Mouse (Mus musculus) forebrain, embryonic 12.5 days (tissue): ENCODE measurements around the gene AI597479. TPM values are rescaled to one million over a fixed set of nuclear protein-coding genes. Genes with fewer than 3 reads are reported as not detected.
A peak's percentile ranks its signal among the peaks of the same experiment; 100 is the strongest.
"Not testable (repeated sequence)": the region's sequence is repeated elsewhere in the genome, so short reads cannot be mapped to it uniquely, and the experiment has no call there.

Experiments used
- ATAC-seq: fragments of 200-750 bp; cut with Nextera tagmentation; 2 replicates; pipeline ENCODE4 v1.8.0; 2017; ENCODE audit warnings: moderate TSS enrichment; ENCODE audit not compliant: low FRiP score
- H3K27ac ChIP-seq: fragments of 300-500 bp; sonication (generic); 2 replicates; pipeline ENCODE4 v1.5.1; 2016; ENCODE audit warnings: mild to moderate bottlenecking
- H3K27me3 ChIP-seq: fragments of 300-500 bp; sonication (generic); 2 replicates; pipeline ENCODE4 v1.6.1; 2016; ENCODE audit warnings: mild to moderate bottlenecking
- H3K36me3 ChIP-seq: fragments of 300-500 bp; sonication (generic); replicated peaks from 2 replicates; pipeline ENCODE4 v1.6.1; 2016; ENCODE audit warnings: mild to moderate bottlenecking
- H3K4me1 ChIP-seq: fragments of 300-500 bp; sonication (generic); 2 replicates; pipeline ENCODE4 v1.6.1; 2016
- H3K4me2 ChIP-seq: fragments of 300-500 bp; sonication (generic); 2 replicates; pipeline ENCODE4 v1.6.1; 2016; ENCODE audit warnings: mild to moderate bottlenecking, moderate library complexity
- H3K4me3 ChIP-seq: fragments of 300-500 bp; sonication (generic); replicated peaks from 2 replicates; pipeline ENCODE4 v1.5.1; 2016; ENCODE audit warnings: mild to moderate bottlenecking
- H3K9ac ChIP-seq: fragments of 300-500 bp; sonication (generic); 2 replicates; pipeline ENCODE4 v1.6.1; 2016; ENCODE audit warnings: mild to moderate bottlenecking
- H3K9me3 ChIP-seq: fragments of 300-500 bp; sonication (generic); 2 replicates; pipeline ENCODE4 v1.6.1; 2016
- WGBS: fragments of 180-500 bp; shearing (Covaris S2); methylation state at CpG from one replicate; pipeline ENCODE4 v1.1.7; 2016; 5-methylcytosine and 5-hydroxymethylcytosine counted together
- polyA plus RNA-seq: library from polyadenylated mRNA; unstranded; fragments of >200 nt; fragmentation: Nextera tagmentation; extraction: Ambion mirVana; gene quantifications from 2 replicates; pipeline ENCODE4 v1.2.1, GENCODE M21; 2016

Gene AI597479
- polyA plus RNA-seq, 1 experiment from 2014 or later: 42.9 TPM

GRCm38 (mm10) chr1:43130219-43130981 is 31.9 kb downstream of the AI597479 start:
- Histone ChIP-seq H3K9ac (no peak overlapping the region), H3K27ac (no peak overlapping the region), H3K4me2 (no peak overlapping the region), H3K9me3 (no peaks in the 10 kb centered on the region), H3K4me3 (no peak overlapping the region), H3K36me3 (no peaks in the 10 kb centered on the region), H3K27me3 (no peaks in the 10 kb centered on the region), H3K4me1 (no peaks in the 10 kb centered on the region)
- no peak for ATAC-seq
- 78% methylated on average over 5 of the region's 5 CpGs for WGBS

- Histone ChIP-seq H3K27me3 (no peaks in the 10 kb centered on the region), H3K36me3 (no peaks in the 10 kb centered on the region), H3K4me1 (no peaks in the 10 kb centered on the region), H3K4me3 (no peak overlapping the region), H3K27ac (no peak overlapping the region), H3K4me2 (no peak overlapping the region), H3K9ac (no peak overlapping the region), H3K9me3 (no peaks in the 10 kb centered on the region)
- WGBS: 93% methylated on average over 9 of the region's 9 CpGs
- ATAC-seq: no peak
Measured at GRCm38 (mm10) chr1:43131591-43131990, 33.1 kb downstream of the AI597479 start.

GRCm38 (mm10) chr1:43136488-43137029 is 38.0 kb downstream of the AI597479 start:
- ATAC-seq, H3K27me3 ChIP-seq, H3K9ac ChIP-seq, H3K27ac ChIP-seq, H3K4me1 ChIP-seq, H3K36me3 ChIP-seq, H3K4me2 ChIP-seq, H3K9me3 ChIP-seq, H3K4me3 ChIP-seq: not testable (repeated sequence)
- 76% methylated on average over 2 of the region's 2 CpGs for WGBS

- ATAC-seq: no peak
- Histone ChIP-seq H3K9ac (no peak overlapping the region), H3K36me3 (no peaks in the 10 kb centered on the region), H3K4me3 (no peak overlapping the region), H3K27me3 (no peaks in the 10 kb centered on the region), H3K4me2 (no peak overlapping the region), H3K4me1 (no peaks in the 10 kb centered on the region), H3K27ac (no peak overlapping the region), H3K9me3 (no peaks in the 10 kb centered on the region)
- WGBS: 87% methylated on average over 5 of the region's 5 CpGs
Measured at GRCm38 (mm10) chr1:43137334-43137733, 38.8 kb downstream of the AI597479 start.

GRCm38 (mm10) chr1:43138268-43138812 is 39.8 kb downstream of the AI597479 start:
- Histone ChIP-seq H3K9me3 (no peaks in the 10 kb centered on the region), H3K4me2 (no peak overlapping the region), H3K27ac (no peak overlapping the region), H3K9ac (no peak overlapping the region), H3K27me3 (no peaks in the 10 kb centered on the region), H3K36me3 (no peaks in the 10 kb centered on the region), H3K4me1 (no peaks in the 10 kb centered on the region), H3K4me3 (no peak overlapping the region)
- WGBS: 82% methylated on average over 15 of the region's 15 CpGs
- ATAC-seq: no peak

GRCm38 (mm10) chr1:43139587-43140266 is 41.2 kb downstream of the AI597479 start:
- WGBS: 52% methylated on average over 8 of the region's 8 CpGs
- no peak overlapping the region for H3K27ac ChIP-seq
- no peak overlapping the region for H3K4me2 ChIP-seq
- H3K9me3 ChIP-seq: no peaks in the 10 kb centered on the region
- no peaks in the 10 kb centered on the region for H3K36me3 ChIP-seq
- no peak overlapping the region for H3K4me3 ChIP-seq
- H3K4me1 ChIP-seq: no peaks in the 10 kb centered on the region
- peak; percentile 82 for ATAC-seq
- H3K9ac ChIP-seq: no peak overlapping the region
- H3K27me3 ChIP-seq: no peaks in the 10 kb centered on the region

GRCm38 (mm10) chr1:43141555-43141961 is 43.0 kb downstream of the AI597479 start:
- WGBS: 88% methylated on average over 11 of the region's 11 CpGs
- Histone ChIP-seq H3K27me3 (no peaks in the 10 kb centered on the region), H3K9ac (no peak overlapping the region)

GRCm38 (mm10) chr1:43142849-43143248 is 44.3 kb downstream of the AI597479 start:
- 77% methylated on average over 6 of the region's 6 CpGs for WGBS
- H3K27ac ChIP-seq: no peak overlapping the region
- ATAC-seq: no peak
- H3K4me1 ChIP-seq: no peaks in the 10 kb centered on the region
- no peak overlapping the region for H3K9ac ChIP-seq
- no peaks in the 10 kb centered on the region for H3K36me3 ChIP-seq
- no peak overlapping the region for H3K4me3 ChIP-seq
- H3K9me3 ChIP-seq: no peaks in the 10 kb centered on the region
- no peak overlapping the region for H3K4me2 ChIP-seq
- H3K27me3 ChIP-seq: no peaks in the 10 kb centered on the region

More at GRCm38 (mm10) chr1:43141555-43141961, 43.0 kb downstream of the AI597479 start:
- H3K4me1 ChIP-seq: no peaks in the 10 kb centered on the region
- no peak overlapping the region for H3K27ac ChIP-seq
- H3K9me3 ChIP-seq: no peaks in the 10 kb centered on the region
- no peaks in the 10 kb centered on the region for H3K36me3 ChIP-seq
- ATAC-seq: no peak
- H3K4me3 ChIP-seq: no peak overlapping the region
- no peak overlapping the region for H3K4me2 ChIP-seq

GRCm38 (mm10) chr1:43143284-43143683 is 44.8 kb downstream of the AI597479 start:
- ATAC-seq: no peak
- Histone ChIP-seq H3K9ac (no peak overlapping the region), H3K27ac (no peak overlapping the region), H3K4me3 (no peak overlapping the region), H3K9me3 (no peaks in the 10 kb centered on the region), H3K36me3 (no peaks in the 10 kb centered on the region), H3K27me3 (no peaks in the 10 kb centered on the region), H3K4me2 (no peak overlapping the region), H3K4me1 (no peaks in the 10 kb centered on the region)
- 83% methylated on average over 4 of the region's 4 CpGs for WGBS

- Histone ChIP-seq H3K27ac (no peak overlapping the region), H3K27me3 (no peaks in the 10 kb centered on the region), H3K4me3 (no peak overlapping the region), H3K4me1 (no peaks in the 10 kb centered on the region), H3K9me3 (no peaks in the 10 kb centered on the region), H3K9ac (no peak overlapping the region), H3K36me3 (no peaks in the 10 kb centered on the region), H3K4me2 (no peak overlapping the region)
- no peak for ATAC-seq
- WGBS: 90% methylated on average over 4 of the region's 4 CpGs
Measured at GRCm38 (mm10) chr1:43143791-43144190, 45.3 kb downstream of the AI597479 start.

- Histone ChIP-seq H3K9me3 (no peaks in the 10 kb centered on the region), H3K36me3 (no peaks in the 10 kb centered on the region), H3K4me2 (no peak overlapping the region), H3K4me1 (no peaks in the 10 kb centered on the region), H3K27ac (no peak overlapping the region), H3K4me3 (no peak overlapping the region), H3K27me3 (no peaks in the 10 kb centered on the region), H3K9ac (no peak overlapping the region)
- 89% methylated on average over 8 of the region's 8 CpGs for WGBS
- no peak for ATAC-seq
Measured at GRCm38 (mm10) chr1:43144338-43144906, 45.9 kb downstream of the AI597479 start.

- Histone ChIP-seq H3K27me3 (no peaks in the 10 kb centered on the region), H3K36me3 (no peaks in the 10 kb centered on the region), H3K4me3 (no peak overlapping the region), H3K4me1 (no peaks in the 10 kb centered on the region), H3K9ac (no peak overlapping the region), H3K4me2 (no peak overlapping the region), H3K9me3 (no peaks in the 10 kb centered on the region), H3K27ac (no peak overlapping the region)
- no peak for ATAC-seq
- 90% methylated on average over 6 of the region's 6 CpGs for WGBS
Measured at GRCm38 (mm10) chr1:43145388-43145787, 46.9 kb downstream of the AI597479 start.
